Mouse (Mus musculus): ENCODE measurements around the gene Ptpn13. TPM values are rescaled to one million over a fixed set of nuclear protein-coding genes. Genes with fewer than 3 reads are reported as not detected.

Gene Ptpn13
- polyA plus RNA-seq, 1 experiment from 2014 or later, result 15.6 TPM

- H3K27ac ChIP-seq (replicated peaks), result 0 out of 2 replicates have a peak overlapping the region, but pooled peaks have one; percentile 95
These were observed 1.3 kb downstream of the Ptpn13 start for GRCm38 (mm10) chr5:103426250-103426649.

GRCm38 (mm10) chr5:103430986-103431385 lies 6.0 kb downstream of the Ptpn13 start:
- WGBS, result 77% methylated on average over 3 of the region's 3 CpGs
- Histone ChIP-seq H3K4me3 (no peak overlapping the region), H3K36me3 (replicated peaks) (peaks cover 6% of the 10 kb centered on the region), H3K27me3 (replicated peaks; ENCODE audit: low read depth, poor library complexity, severe bottlenecking) (no peaks in the 10 kb centered on the region), H3K27ac (replicated peaks) (no peak overlapping the region), H3K9me3 (no peaks in the 10 kb centered on the region), H3K4me1 (peaks cover 47% of the 10 kb centered on the region)
- DNase-seq (ENCODE audit: low spot score), result no peak

More at GRCm38 (mm10) chr5:103426250-103426649, 1.3 kb downstream of the Ptpn13 start:
- peaks cover 10% of the 10 kb centered on the region for H3K27me3 ChIP-seq (replicated peaks; ENCODE audit: low read depth, poor library complexity, severe bottlenecking)
- WGBS, result 16% methylated on average over 9 of the region's 9 CpGs
- peak overlapping the region; percentile 95 for H3K4me3 ChIP-seq
- DNase-seq (ENCODE audit: low spot score), result no peak
- H3K4me1 ChIP-seq, result peaks cover 70% of the 10 kb centered on the region
- H3K9me3 ChIP-seq, result no peaks in the 10 kb centered on the region
- H3K36me3 ChIP-seq (replicated peaks), result peaks cover 6% of the 10 kb centered on the region

DNA sequence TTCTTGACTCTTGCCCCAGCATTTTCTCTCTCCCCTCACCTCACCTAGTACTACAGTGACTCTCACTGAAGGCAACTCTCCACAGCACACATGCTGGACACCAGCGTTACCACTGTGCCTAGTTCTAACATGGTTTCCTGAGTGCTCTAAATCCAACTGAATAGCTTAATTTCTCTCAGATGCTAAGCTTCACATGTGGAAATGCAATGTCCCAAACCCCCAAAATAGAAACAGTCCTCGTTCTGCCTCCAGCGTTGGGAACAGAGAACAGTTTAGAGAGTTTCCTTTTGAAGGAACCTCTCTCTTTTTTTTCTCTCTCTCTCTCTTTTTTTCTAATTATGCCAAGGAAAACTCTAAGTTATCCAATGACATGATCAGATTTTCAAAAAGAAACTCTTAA lies 6.5 kb downstream of the Ptpn13 start:
- H3K4me1 ChIP-seq, result peaks cover 47% of the 10 kb centered on the region
- DNase-seq (ENCODE audit: low spot score), result no peak
- no peak overlapping the region for H3K4me3 ChIP-seq
- 48% methylated on average over 3 of the region's 3 CpGs for WGBS
- H3K36me3 ChIP-seq (replicated peaks), result peaks cover 6% of the 10 kb centered on the region
- no peak overlapping the region for H3K27ac ChIP-seq (replicated peaks)
- H3K27me3 ChIP-seq (replicated peaks; ENCODE audit: low read depth, poor library complexity, severe bottlenecking), result no peaks in the 10 kb centered on the region
- no peaks in the 10 kb centered on the region for H3K9me3 ChIP-seq

GRCm38 (mm10) chr5:103436039-103436944 lies 11.3 kb downstream of the Ptpn13 start:
- Histone ChIP-seq H3K4me3 (peak overlapping the region; percentile 45), H3K9me3 (no peaks in the 10 kb centered on the region), H3K27me3 (replicated peaks; ENCODE audit: low read depth, poor library complexity, severe bottlenecking) (no peaks in the 10 kb centered on the region), H3K27ac (replicated peaks) (peak overlapping the region; percentile 78), H3K36me3 (replicated peaks) (no peaks in the 10 kb centered on the region), H3K4me1 (peaks cover 39% of the 10 kb centered on the region)
- peak; percentile 57 for DNase-seq (ENCODE audit: low spot score)
- WGBS, result 7% methylated on average over 19 of the region's 19 CpGs

DNA sequence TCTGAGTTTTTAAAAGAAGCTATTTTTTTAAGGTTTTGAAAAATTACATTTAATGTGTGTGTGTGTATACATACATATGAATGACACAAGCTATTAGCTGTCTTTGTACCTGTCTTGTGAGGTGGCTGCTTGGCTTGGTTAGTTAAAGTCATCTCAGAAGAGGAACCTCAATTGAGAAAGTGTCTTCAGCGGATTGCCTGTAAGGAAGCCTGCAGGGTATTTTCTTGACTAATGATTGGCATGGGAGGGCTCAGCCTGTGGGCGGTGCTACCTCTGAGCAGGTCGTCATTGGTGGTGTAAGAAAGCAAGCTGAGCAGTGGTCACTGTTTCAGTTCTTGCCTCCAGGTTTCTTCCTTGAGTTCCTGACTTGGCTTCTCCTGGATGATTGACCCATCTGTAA lies 12.7 kb downstream of the Ptpn13 start:
- 50% methylated on average over 3 of the region's 3 CpGs for WGBS
- peaks cover 45% of the 10 kb centered on the region for H3K4me1 ChIP-seq
- H3K36me3 ChIP-seq (replicated peaks), result no peaks in the 10 kb centered on the region

DNA sequence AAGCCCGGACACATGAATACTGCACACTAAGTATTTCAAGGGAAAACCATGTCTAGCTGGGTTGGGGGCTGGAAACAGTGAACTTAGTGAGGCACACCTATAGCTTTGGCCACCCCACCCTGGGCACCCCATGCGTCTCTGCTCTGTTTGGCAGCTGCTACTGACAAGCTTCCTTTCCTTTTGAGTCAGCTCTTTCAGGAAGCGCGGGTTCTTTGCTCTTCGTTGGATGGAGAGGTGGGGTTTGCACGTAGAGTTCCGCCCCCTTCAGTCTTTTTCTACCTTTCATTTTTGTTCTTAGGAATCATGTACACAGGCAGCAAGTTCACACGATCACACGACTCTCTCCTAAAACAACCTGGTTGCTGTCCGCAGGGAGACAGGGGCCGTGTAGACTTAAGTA lies 14.2 kb downstream of the Ptpn13 start:
- Histone ChIP-seq H3K36me3 (replicated peaks) (no peaks in the 10 kb centered on the region), H3K27ac (replicated peaks) (no peak overlapping the region), H3K4me1 (peaks cover 45% of the 10 kb centered on the region), H3K4me3 (no peak overlapping the region), H3K9me3 (no peaks in the 10 kb centered on the region), H3K27me3 (replicated peaks; ENCODE audit: low read depth, poor library complexity, severe bottlenecking) (no peaks in the 10 kb centered on the region)
- WGBS, result 86% methylated on average over 11 of the region's 11 CpGs
- DNase-seq (ENCODE audit: low spot score), result no peak

More for the DNA sequence above, 12.7 kb downstream of the Ptpn13 start:
- DNase-seq (ENCODE audit: low spot score), result no peak
- Histone ChIP-seq H3K27ac (replicated peaks) (no peak overlapping the region), H3K27me3 (replicated peaks; ENCODE audit: low read depth, poor library complexity, severe bottlenecking) (no peaks in the 10 kb centered on the region), H3K4me3 (no peak overlapping the region), H3K9me3 (no peaks in the 10 kb centered on the region)

DNA sequence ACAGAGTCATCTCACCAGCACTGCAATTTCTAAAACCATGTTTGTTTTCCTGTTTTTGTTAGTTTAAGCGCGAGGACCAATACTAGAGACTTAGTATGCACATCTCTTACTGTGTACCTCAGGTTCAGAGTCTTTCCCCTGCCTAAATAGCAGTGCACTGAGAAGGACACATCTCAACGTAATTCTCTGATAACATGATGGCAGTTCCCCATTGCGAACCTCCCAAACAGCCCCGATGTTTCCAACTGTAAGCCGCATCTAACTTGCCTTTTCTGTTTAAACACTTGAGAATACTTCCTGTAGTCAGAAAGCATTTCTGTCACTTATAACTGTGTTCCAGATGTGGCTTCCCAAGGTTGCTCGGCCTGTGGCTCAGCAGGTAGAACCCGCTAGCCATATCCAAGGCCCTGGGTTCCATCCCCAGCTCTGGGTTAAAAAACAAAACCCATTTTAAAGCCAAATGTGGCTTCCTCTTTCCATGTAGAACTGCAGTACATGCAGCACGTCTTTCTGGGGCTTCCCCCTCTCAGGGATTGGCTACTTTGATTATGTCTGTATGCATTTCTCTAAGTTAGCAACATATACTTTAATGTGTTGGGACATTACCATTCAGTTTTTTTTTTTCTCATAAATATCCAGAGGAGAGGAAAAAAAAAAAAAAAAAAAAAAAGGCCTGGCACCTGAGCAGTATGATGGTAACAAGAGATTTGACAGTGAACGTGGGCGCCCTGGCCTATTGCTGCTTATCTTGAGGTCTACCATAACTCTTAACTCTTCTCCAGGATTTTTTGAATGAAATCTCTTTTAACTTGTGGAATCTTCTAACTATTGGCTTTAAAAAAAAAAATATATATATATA lies 15.7 kb downstream of the Ptpn13 start:
- H3K36me3 ChIP-seq (replicated peaks), result no peaks in the 10 kb centered on the region
- no peaks in the 10 kb centered on the region for H3K9me3 ChIP-seq
- H3K4me1 ChIP-seq, result peaks cover 41% of the 10 kb centered on the region
- no peak overlapping the region for H3K4me3 ChIP-seq
- no peaks in the 10 kb centered on the region for H3K27me3 ChIP-seq (replicated peaks; ENCODE audit: low read depth, poor library complexity, severe bottlenecking)
- no peak overlapping the region for H3K27ac ChIP-seq (replicated peaks)
- 90% methylated on average over 11 of the region's 11 CpGs for WGBS
- DNase-seq (ENCODE audit: low spot score), result no peak

GRCm38 (mm10) chr5:103441706-103442105 lies 16.7 kb downstream of the Ptpn13 start:
- no peak for DNase-seq (ENCODE audit: low spot score)
- Histone ChIP-seq H3K27me3 (replicated peaks; ENCODE audit: low read depth, poor library complexity, severe bottlenecking) (no peaks in the 10 kb centered on the region), H3K4me1 (peaks cover 33% of the 10 kb centered on the region), H3K27ac (replicated peaks) (no peak overlapping the region), H3K9me3 (no peaks in the 10 kb centered on the region), H3K36me3 (replicated peaks) (no peaks in the 10 kb centered on the region), H3K4me3 (no peak overlapping the region)
- 30% methylated on average over 4 of the region's 4 CpGs for WGBS

GRCm38 (mm10) chr5:103442269-103442688 lies 17.3 kb downstream of the Ptpn13 start:
- 65% methylated on average over 4 of the region's 4 CpGs for WGBS
- Histone ChIP-seq H3K4me3 (no peak overlapping the region), H3K4me1 (peaks cover 32% of the 10 kb centered on the region), H3K27ac (replicated peaks) (peak overlapping the region; percentile 57; the same call in 1 of the 2 replicates), H3K27me3 (replicated peaks; ENCODE audit: low read depth, poor library complexity, severe bottlenecking) (no peaks in the 10 kb centered on the region), H3K36me3 (replicated peaks) (no peaks in the 10 kb centered on the region), H3K9me3 (no peaks in the 10 kb centered on the region)
- DNase-seq (ENCODE audit: low spot score), result no peak

- Histone ChIP-seq H3K9me3 (no peaks in the 10 kb centered on the region), H3K27ac (replicated peaks) (no peak overlapping the region), H3K27me3 (replicated peaks; ENCODE audit: low read depth, poor library complexity, severe bottlenecking) (no peaks in the 10 kb centered on the region), H3K4me3 (no peak overlapping the region), H3K36me3 (replicated peaks) (no peaks in the 10 kb centered on the region), H3K4me1 (peaks cover 32% of the 10 kb centered on the region)
- DNase-seq (ENCODE audit: low spot score), result no peak
- WGBS, result 78% methylated on average over 7 of the region's 7 CpGs
These were observed 17.9 kb downstream of the Ptpn13 start for GRCm38 (mm10) chr5:103442921-103443320.

GRCm38 (mm10) chr5:103445383-103445782 lies 20.4 kb downstream of the Ptpn13 start:
- no peak for DNase-seq (ENCODE audit: low spot score)
- Histone ChIP-seq H3K27ac (replicated peaks) (no peak overlapping the region), H3K4me3 (no peak overlapping the region), H3K4me1 (peaks cover 32% of the 10 kb centered on the region), H3K9me3 (no peaks in the 10 kb centered on the region), H3K27me3 (replicated peaks; ENCODE audit: low read depth, poor library complexity, severe bottlenecking) (no peaks in the 10 kb centered on the region), H3K36me3 (replicated peaks) (no peaks in the 10 kb centered on the region)
- 88% methylated on average over 7 of the region's 7 CpGs for WGBS

GRCm38 (mm10) chr5:103447806-103448416 lies 22.9 kb downstream of the Ptpn13 start:
- no peak for DNase-seq (ENCODE audit: low spot score)
- no peaks in the 10 kb centered on the region for H3K9me3 ChIP-seq
- 50% methylated on average over 17 of the region's 17 CpGs for WGBS
- peaks cover 20% of the 10 kb centered on the region for H3K4me1 ChIP-seq
- no peaks in the 10 kb centered on the region for H3K27me3 ChIP-seq (replicated peaks; ENCODE audit: low read depth, poor library complexity, severe bottlenecking)
- H3K36me3 ChIP-seq (replicated peaks), result peaks cover 12% of the 10 kb centered on the region; the same call in 1 of the 2 replicates
- no peak overlapping the region for H3K4me3 ChIP-seq
- H3K27ac ChIP-seq (replicated peaks), result no peak overlapping the region

All from embryonic facial prominence, embryonic 10.5 days (tissue).